Mouse (Mus musculus): Measurements from ENCODE around the gene Bcl10. TPM values are rescaled to one million over a fixed set of nuclear protein-coding genes. Genes with fewer than 3 reads are reported as not detected.
"Not testable (repeated sequence)": the region's sequence is repeated elsewhere in the genome, so short reads cannot be mapped to it uniquely, and the experiment has no call there.

The Bcl10 gene
- 50.3 and 52.5 TPM in 2 replicates for total RNA-seq (2017)

- no peak for ATAC-seq (replicated peaks; ENCODE audit: low read depth, poor library complexity, severe bottlenecking)
Measured at GRCm38 (mm10) chr3:145922019-145922854, at the start of gene Bcl10. Bcl10 (plus strand) TSS chr3:145922804.

DNA sequence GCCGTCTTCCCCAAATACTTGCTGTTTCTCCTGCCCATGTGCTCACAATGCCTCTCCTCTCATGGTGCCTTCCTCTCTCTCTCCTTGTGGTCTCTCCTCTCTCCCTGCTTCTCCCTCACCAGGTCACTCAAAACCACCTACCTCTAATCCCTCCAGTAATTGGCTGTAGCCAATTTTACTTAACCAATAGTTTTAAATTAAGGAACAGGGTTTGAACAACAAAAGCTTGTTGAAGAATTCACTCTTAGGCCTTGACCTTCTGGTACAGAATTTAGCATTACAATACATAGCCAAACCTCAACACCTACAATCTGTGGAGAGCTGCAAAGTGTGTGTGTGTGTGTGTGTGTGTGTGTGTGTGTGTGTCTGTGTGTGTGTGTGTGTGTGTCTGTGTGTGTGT lies 49.3 kb upstream of the Bcl10 start:
- no peak for ATAC-seq (replicated peaks; ENCODE audit: low read depth, poor library complexity, severe bottlenecking)

DNA sequence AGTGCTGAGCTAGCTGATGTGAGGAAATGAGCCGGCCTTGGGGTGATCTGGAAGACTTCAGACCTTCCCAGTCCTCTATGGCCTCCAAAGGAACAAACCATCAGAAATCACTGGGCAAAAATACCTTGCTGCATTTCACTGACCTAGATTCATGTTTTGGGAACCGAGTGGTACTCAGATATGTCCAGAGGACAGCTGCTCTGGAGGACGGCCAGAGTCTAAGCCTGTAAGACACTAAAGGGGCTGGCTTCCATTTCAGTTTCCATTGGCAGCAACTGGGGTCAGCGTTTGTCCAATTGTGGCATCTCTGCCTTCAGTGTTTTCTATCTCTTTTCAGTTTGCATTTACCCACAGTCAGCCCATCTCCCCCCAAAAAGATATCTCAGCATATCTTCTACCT lies 48.5 kb upstream of the Bcl10 start:
- ATAC-seq (replicated peaks; ENCODE audit: low read depth, poor library complexity, severe bottlenecking): no peak

DNA sequence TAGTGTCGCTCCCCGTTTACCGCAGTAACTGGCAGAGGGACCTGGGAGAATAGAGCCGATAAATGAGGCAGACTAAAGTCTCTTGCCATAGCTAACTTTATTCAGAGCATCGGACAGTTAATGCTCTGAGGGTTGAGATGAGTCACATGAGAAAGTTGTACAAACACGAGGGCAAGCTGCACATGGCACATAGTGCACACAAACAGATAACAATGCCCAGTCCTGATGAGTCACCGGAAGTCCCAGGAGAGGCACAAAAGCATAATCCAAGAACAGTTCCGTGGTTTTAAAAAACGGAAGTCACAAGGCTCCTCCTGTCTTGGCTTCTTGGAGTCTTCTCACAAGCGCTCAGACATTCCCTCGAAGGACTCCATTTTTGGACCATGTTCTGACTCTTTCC lies 46.5 kb upstream of the Bcl10 start:
- ATAC-seq (replicated peaks; ENCODE audit: low read depth, poor library complexity, severe bottlenecking): 0 out of 2 replicates have a peak, but pooled peaks have one; percentile 29

DNA sequence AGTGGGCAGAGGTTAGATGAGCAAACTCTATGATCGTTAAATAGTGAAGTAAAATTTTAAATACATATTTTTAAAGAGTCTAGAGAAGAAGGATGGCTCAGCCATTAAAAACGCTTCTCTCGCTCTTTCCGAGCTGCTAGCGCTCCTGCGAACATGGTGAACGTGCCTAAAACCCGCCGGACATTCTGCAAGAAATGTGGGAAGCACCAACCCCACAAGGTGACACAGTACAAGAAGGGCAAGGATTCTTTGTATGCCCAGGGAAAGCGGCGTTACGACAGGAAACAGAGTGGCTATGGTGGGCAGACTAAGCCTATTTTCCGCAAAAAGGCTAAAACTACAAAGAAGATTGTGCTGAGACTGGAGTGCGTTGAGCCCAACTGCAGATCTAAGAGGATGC lies 43.7 kb upstream of the Bcl10 start:
- ATAC-seq (replicated peaks; ENCODE audit: low read depth, poor library complexity, severe bottlenecking): not testable (repeated sequence)

- no peak for ATAC-seq (replicated peaks; ENCODE audit: low read depth, poor library complexity, severe bottlenecking)
Measured at GRCm38 (mm10) chr3:145880335-145880734, 42.3 kb upstream of the Bcl10 start.

GRCm38 (mm10) chr3:145882076-145882874 lies 40.3 kb upstream of the Bcl10 start:
- ATAC-seq (replicated peaks; ENCODE audit: low read depth, poor library complexity, severe bottlenecking): no peak

- no peak for ATAC-seq (replicated peaks; ENCODE audit: low read depth, poor library complexity, severe bottlenecking)
Measured at GRCm38 (mm10) chr3:145883233-145883632, 39.4 kb upstream of the Bcl10 start.

GRCm38 (mm10) chr3:145885376-145885775 lies 37.2 kb upstream of the Bcl10 start:
- no peak for ATAC-seq (replicated peaks; ENCODE audit: low read depth, poor library complexity, severe bottlenecking)

DNA sequence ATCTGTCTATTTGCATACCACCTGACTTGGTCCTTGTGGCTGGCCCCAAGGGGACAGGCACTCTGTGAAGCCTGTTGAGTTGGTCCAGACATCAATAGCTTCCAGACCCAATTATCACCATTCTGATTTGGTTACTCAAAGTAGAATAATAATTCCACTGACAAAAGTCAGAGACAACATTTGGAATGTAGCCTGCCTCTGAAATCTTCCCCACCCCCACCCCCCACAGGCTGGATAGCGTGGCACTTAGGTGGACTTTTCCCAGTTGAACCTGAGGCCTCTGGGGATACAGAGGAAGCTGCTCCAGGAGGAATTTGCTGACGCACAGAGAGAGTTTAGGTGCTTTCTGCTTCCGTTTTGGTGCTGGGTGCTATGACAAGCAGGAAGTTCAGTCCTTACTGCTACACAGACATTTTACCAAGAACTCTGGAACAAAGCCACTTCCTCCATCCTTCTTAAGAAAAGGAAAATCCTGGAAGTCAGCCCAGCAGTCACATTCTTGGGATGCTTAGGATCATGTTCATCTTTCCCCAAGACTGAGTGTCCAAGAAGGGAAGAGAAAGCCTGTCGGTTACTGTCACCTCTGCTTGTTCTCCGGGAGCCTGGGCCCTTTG lies 36.6 kb upstream of the Bcl10 start:
- ATAC-seq (replicated peaks; ENCODE audit: low read depth, poor library complexity, severe bottlenecking): no peak

- no peak for ATAC-seq (replicated peaks; ENCODE audit: low read depth, poor library complexity, severe bottlenecking)
Measured at GRCm38 (mm10) chr3:145887430-145887971, 35.1 kb upstream of the Bcl10 start.

GRCm38 (mm10) chr3:145890346-145891132 lies 32.1 kb upstream of the Bcl10 start:
- ATAC-seq (replicated peaks; ENCODE audit: low read depth, poor library complexity, severe bottlenecking): no peak

GRCm38 (mm10) chr3:145892451-145892850 lies 30.2 kb upstream of the Bcl10 start:
- no peak for ATAC-seq (replicated peaks; ENCODE audit: low read depth, poor library complexity, severe bottlenecking)

DNA sequence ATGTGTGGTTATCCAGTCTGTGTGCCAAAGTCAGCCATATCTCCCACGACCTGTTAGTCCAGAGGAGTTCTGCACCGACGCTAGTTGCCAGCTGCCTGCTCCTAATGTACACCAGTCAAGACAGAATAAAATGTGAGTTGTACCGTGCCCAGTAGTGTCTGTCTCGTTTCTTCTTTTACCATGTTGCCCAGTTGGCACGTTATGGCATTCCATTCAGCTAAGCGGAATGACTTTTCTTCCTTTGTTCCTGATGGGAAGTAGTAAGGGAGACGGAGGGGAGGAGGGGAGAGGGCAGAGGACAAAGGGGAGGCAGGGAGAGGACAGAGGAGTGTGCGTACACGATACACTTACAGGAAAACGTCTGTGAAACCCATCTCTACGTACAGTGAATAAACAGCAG lies 28.5 kb upstream of the Bcl10 start:
- no peak for ATAC-seq (replicated peaks; ENCODE audit: low read depth, poor library complexity, severe bottlenecking)

GRCm38 (mm10) chr3:145897749-145898148 lies 24.9 kb upstream of the Bcl10 start:
- ATAC-seq (replicated peaks; ENCODE audit: low read depth, poor library complexity, severe bottlenecking): no peak

GRCm38 (mm10) chr3:145899832-145900231 lies 22.8 kb upstream of the Bcl10 start:
- ATAC-seq (replicated peaks; ENCODE audit: low read depth, poor library complexity, severe bottlenecking): no peak

GRCm38 (mm10) chr3:145903530-145903929 lies 19.1 kb upstream of the Bcl10 start:
- no peak for ATAC-seq (replicated peaks; ENCODE audit: low read depth, poor library complexity, severe bottlenecking)

DNA sequence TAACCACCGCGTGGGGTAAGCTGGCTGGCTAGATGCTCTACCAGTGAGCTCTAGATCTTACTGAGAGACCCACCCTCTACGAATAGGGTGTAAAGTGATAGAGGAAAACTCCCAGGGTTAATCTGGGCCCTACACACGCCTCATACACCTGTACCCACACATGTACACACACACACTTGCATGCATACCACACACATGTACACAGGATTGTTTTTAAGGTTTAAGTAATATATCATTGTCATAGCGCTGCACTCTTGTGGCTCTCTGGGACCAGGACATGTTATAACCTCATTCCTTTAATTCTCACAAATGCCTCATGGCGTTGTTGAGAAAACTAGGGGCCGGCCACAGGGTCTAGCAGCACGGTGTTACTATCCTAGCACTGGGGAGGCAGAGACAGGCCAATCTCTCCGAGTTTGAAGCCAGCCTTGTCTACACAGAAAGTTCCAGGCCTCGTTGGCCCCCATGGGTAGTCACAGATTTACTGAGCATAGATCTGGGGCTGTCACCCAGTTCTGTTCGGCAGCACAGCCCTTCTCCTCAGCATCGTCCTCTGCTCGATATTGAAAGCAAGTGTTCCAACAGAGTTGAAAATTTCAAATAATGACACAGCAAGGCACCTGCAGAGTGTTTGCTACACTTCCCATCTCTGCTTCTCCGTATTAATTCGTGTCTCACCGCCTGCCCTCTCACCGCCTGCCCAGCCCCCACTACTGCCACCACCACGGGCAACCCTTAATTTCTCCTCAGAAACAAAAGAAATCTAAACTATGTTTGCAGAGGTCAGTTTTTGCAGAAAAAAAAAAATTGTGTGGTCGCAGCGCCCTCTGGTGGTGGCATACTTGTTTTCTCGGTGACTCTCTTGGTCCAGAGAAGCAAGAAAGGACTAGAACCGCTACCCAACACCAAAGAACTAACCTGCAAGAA lies 17.5 kb upstream of the Bcl10 start:
- peak; percentile 74 for ATAC-seq (replicated peaks; ENCODE audit: low read depth, poor library complexity, severe bottlenecking)

- ATAC-seq (replicated peaks; ENCODE audit: low read depth, poor library complexity, severe bottlenecking): no peak
Measured at GRCm38 (mm10) chr3:145906582-145906981, 16.0 kb upstream of the Bcl10 start.
